Mouse (Mus musculus) left cerebral cortex, adult 18-20 months (tissue): Measurements from ENCODE around the gene Tspan8. TPM values are rescaled to one million over a fixed set of nuclear protein-coding genes. Genes with fewer than 3 reads are reported as not detected.

ENCODE experiments used
- DNase-seq, 2 experiments: peaks; one replicate each; pipeline ENCODE4 v3.0.0; 2021 to 2022; ENCODE audit warnings: low spot score in 2 of 2, mixed read lengths in 1 of 2
- total RNA-seq, 2 experiments: library from RNA; stranded (reverse); gene quantifications; 2 replicates each; pipeline ENCODE4 v1.2.3; 2021

Gene Tspan8
- total RNA-seq, 2 experiments from 2014 or later = 0.28 to 0.98 TPM

DNA sequence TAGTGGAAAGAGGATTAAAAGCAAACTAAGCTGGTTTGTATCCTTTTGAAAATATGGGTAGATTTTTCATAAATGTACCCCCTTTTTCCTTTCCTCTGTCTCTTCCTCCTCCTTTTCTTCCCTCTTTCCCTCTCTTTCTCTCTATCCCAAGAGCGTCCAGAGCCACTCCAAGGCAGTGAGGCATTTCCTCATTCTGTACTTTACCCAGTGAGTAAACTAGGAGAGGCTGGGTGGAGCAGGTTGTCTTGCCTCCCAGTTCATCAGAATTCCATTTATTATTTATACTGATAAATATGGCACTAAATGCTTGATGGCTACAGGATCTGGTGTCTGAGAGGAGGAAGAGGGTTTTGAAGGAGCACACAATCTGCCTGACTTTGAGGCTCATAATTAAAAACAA lies 13.1 kb downstream of the Tspan8 start:
- DNase-seq = no peak

DNA sequence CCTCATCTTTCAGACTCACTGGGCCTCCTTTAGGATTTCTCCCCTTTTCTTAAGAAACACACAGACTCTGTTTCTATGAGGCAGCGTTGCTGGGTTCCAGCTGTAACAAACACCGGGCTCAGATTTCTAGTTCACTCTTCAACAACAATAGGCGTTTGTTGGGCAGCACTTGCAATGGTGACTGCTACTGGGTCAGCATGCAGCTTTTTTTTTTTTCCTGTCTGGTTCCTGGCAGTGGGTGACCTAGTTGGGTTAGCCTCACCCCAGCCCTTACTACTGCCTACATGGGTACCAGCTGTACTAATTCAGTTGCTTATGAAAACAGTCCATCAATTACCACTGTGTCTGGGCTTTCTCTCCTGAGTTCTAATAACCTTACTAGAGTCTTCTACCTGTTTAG lies 14.1 kb downstream of the Tspan8 start:
- DNase-seq = no peak

DNA sequence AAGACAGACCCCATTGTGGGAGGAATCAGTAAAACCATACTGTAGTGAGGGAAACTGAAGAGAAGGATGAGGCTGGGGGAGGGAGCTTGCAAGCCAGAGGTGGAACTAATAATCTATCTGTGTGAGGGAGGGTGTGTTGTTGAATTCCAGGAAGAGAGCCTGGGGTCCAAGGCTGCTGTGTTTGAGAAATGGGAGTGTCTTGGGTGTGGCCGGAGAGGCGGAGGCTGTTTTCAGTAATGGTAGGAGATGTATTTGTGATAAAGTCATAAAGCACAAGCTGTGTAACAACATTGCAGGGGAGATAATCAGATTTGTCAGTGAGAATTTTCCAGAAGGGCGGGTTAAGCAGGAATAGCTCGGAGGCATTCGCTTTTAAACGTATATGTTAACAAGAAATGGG lies 17.4 kb downstream of the Tspan8 start:
- DNase-seq = no peak

DNA sequence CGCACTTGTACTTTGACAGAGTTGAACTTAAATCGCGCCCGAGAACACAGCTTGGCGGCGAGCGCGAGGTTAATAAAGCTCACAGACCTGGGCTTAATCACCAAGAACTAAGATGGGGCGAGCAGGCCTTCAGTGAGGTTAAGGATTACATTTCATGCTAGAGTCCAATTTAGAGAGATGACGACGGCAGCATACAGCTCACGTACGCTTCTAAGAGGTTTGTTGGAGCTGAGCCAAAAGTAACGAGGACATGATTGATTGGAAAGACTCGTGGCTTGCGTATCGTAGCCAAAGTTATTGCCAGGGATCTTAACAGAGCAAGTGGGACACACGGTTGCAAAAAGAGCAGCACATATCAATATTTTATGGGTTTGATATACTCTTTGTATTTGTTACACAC lies 30.3 kb downstream of the Tspan8 start:
- no peak for DNase-seq

DNA sequence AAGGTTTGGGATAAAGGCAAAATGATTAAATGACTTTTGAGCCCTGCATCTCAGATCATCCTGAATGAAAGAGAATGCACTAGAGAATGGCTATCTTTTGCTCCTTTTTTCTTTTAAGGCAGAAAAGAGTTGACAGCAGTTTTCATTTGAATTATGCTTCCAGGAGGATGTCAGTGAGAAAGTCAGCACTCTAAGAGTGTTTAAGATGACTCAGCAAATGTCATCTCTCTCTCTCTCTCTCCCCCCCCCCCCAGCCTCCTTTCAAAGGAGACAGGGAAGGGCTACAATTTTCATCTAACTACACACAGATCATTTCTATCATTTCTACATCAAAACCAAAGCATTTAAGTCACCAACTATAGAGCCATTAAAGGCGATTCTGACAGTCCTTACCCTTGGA lies 31.9 kb downstream of the Tspan8 start:
- no peak for DNase-seq

DNA sequence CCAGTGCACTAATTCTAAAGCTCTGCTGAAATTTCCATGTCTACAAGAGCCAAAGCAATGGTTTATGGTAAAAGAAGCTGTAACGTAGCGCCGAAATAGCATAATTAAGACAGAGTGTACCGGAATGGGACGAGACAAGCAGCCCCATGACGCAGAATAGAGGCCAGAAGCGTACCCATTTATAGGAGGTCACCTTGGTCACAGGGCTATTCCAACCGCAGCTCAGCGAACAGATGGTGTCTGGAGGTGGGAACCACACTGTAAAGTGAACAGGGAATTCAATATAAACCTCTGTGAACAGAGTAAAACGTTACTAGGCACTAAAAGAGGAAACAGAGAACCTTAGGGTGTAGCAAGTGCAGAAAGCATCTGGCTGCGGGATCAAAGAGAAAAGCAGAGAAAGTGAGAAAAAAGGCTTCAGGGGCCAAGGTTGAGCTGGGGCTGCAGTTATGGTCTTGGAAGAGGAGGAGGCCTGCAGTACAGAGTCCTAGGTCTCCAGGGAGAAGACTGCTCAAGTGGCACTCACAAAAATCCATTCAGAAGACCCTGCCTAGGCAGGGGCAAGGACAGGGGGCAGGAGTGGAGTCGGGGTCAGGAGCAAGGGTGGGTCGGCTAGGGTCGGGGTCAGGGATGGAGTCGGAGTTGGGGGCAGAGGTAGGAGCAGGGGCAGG lies 43.7 kb downstream of the Tspan8 start:
- DNase-seq = no peak

DNA sequence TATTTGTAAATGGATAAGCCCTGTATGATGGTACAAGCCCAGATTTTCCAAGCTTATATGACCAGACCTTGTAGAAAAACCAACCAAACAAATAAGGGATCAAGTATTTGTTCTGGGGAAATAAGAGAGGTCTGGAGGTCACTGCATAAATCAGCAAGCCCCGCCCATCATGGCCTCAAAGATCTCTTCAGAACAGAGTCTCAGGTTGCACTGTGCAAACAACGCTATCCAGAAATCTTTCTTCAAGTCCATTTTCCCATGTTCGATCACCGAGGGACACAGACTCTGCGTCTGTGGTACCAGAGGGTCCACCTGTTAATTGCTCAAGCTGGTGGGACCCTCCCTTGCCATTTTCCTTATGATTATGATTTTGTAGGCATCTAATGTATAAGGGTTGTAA lies 45.3 kb downstream of the Tspan8 start:
- no peak for DNase-seq

DNA sequence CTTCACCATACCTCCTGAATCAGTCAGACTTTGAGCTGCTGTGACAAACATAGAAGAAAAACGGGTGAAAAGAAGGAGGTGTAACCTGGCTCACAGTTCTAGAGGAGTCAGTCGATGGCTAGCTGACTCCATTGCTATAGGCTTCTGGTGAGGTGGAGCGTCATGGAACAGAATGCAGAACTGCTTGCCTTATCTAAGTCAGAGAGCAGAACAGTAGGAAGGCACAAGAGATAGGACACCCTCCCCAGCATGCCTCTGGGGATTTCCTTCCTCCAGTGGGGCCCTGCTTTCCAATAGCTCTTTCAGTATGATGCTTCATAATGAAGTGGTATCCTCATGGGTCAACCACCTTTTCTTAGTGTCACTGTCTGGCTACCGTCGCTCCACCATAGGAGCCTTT lies 66.1 kb downstream of the Tspan8 start:
- DNase-seq = no peak

DNA sequence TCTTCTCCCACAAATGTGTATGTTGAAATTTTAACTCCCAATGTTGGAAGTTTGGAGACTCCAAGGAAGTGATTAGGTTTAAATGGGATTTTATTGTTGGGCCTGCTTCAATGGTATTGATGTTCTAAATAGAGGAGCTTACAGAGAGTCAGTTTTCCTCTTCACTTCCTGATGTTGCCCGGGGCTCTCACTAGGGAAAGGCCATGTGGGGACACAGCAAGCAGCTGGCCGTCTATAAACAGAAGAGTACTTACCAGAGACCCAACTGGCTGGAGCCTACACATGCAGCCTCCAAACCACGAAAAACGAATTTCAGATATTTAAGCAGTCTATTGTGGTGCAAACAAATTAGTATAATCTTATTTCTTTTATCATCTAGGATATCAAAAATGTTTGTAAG lies 75.3 kb downstream of the Tspan8 start:
- DNase-seq = no peak

DNA sequence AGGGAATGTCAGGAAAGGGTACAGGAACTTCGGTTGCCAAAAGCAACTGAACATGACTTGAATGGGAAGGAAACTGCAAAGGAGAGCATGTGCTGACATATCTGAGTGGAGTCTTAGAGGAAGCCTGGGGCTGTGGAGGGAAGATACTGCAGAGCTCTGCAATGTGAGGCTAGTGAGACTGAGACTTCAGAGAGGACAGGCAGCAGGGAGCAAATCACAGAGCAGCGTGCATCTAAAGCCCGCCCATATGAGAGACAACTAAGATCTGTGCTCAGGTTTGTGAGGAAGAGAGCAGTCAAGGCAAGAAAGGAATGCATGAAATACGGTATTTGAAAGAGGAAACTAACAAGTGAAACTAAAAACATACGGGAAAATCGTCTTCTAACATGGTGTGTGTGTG lies 76.3 kb downstream of the Tspan8 start:
- no peak for DNase-seq

DNA sequence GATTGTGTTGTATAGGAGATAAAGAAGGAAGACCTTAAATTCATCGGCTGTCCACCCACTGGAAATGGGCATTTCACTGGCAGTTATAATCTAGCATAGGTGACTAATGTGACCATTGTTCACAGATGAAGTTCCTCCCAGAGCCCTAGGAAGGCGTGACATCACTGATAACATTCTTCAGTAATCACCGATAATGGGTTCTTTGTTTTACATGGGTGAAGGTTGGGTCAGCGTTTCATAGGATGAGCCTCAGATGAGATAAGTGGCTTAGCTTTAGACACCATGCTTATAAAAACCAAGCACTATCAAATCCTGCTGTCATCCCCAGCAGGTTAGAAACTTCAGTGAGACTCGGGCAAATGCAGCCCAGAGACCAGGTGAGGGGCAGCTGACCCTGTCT lies 77.4 kb downstream of the Tspan8 start:
- DNase-seq = no peak

DNA sequence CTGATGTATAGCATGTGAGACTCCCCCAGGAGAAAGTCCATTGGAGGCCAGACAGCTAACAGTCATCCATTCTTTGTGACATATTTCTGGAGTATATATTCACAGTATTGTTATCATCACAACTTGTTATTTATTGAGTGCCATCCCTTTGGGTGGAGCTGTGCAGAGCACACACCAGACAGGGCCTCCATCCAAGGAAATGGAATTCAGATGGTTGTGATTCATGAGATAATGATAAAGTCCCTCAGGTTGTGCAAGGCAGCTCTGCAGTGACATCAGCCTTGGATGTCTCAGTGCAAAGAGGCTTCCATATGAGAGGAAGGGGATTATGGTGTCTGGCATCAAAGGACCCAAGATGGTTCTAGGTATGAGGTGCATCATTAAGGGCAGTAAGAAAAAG lies 80.1 kb downstream of the Tspan8 start:
- no peak for DNase-seq

DNA sequence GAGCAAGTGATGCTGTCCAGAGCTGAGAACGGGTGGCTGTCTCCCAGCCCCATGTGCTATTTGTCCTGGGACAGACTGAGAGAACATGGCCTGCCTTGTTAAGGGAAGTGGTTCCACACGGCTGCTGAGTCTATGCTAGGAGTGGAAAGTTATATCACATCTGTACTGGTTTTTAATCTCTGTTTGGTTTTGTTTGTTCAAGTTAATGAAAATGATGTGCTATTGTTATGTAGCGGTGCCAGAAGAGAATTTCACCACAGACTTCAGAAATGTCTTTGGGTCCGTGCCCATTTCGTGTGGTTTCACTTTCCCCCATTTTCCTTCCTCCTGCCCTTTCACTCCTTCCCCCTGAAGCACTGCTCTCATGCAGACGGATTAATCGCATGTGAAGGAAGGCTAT lies 80.6 kb downstream of the Tspan8 start:
- DNase-seq = no peak

Other genes starting within 250 kb of the Tspan8 start
- gene A930009A15Rik, start 246.8 kb upstream of the Tspan8 start, total RNA-seq = not detected
- 1 to 10 TPM; 4.4 to 4.9 TPM for gene Lgr5, start 229.1 kb upstream of the Tspan8 start, total RNA-seq
- gene Ptprr, start 201.4 kb downstream of the Tspan8 start, total RNA-seq = 10 to 100 TPM; 17.0 to 18.5 TPM